Mouse (Mus musculus) forebrain, embryonic 11.5 days (tissue): ENCODE results near the gene Tmem63a. TPM values are rescaled to one million over a fixed set of nuclear protein-coding genes. Genes with fewer than 3 reads are reported as not detected.
"Not testable (repeated sequence)": the region's sequence is repeated elsewhere in the genome, so short reads cannot be mapped to it uniquely, and the experiment has no call there.

Experiments used
- ATAC-seq: fragments of 200-750 bp; cut with Nextera tagmentation; replicated peaks from 2 replicates; pipeline ENCODE4 v1.8.0; 2017; ENCODE audit warnings: moderate TSS enrichment; ENCODE audit not compliant: low FRiP score
- DNase-seq: peaks from one replicate; pipeline ENCODE4 v3.0.0-alpha.2; 2017; ENCODE audit warnings: low spot score
- H3K27ac ChIP-seq: fragments of 300-500 bp; sonication (generic); 2 replicates; pipeline ENCODE4 v1.5.1; 2014; ENCODE audit warnings: low read depth, low read length
- H3K27me3 ChIP-seq: fragments of 300-500 bp; sonication (generic); 2 replicates; pipeline ENCODE4 v1.6.1; 2014; ENCODE audit warnings: mild to moderate bottlenecking, low read length, mixed read lengths; ENCODE audit not compliant: control insufficient read depth, insufficient read depth
- H3K36me3 ChIP-seq: fragments of 300-500 bp; sonication (generic); 2 replicates; pipeline ENCODE4 v1.6.1; 2014; ENCODE audit warnings: mild to moderate bottlenecking, low read length, moderate library complexity, mixed read lengths; ENCODE audit not compliant: control insufficient read depth, insufficient read depth
- H3K4me1 ChIP-seq: fragments of 300-500 bp; sonication (generic); replicated peaks from 2 replicates; pipeline ENCODE4 v1.6.1; 2014; ENCODE audit warnings: low read length, mixed read lengths; ENCODE audit not compliant: control insufficient read depth, insufficient read depth
- H3K4me2 ChIP-seq: fragments of 300-500 bp; sonication (generic); 2 replicates; pipeline ENCODE4 v1.6.1; 2014; ENCODE audit warnings: low read depth, mild to moderate bottlenecking, low read length, moderate library complexity, mixed read lengths; ENCODE audit not compliant: severe bottlenecking
- H3K4me3 ChIP-seq: fragments of 300-500 bp; sonication (generic); 2 replicates; pipeline ENCODE4 v1.5.1; 2014; ENCODE audit warnings: low read depth, low read length
- H3K9ac ChIP-seq: fragments of 300-500 bp; sonication (generic); 2 replicates; pipeline ENCODE4 v1.6.1; 2014; ENCODE audit warnings: low read length
- H3K9me3 ChIP-seq: fragments of 300-500 bp; sonication (generic); 2 replicates; pipeline ENCODE4 v1.6.1; 2016; ENCODE audit warnings: low read length, mixed read lengths; ENCODE audit not compliant: control insufficient read depth
- WGBS: fragments of 180-500 bp; shearing (Covaris S2); extraction: QIAGEN DNeasy Blood & Tissue Kit; methylation state at CpG from one replicate; pipeline ENCODE4 v1.1.7; 2014; 5-methylcytosine and 5-hydroxymethylcytosine counted together
- polyA plus RNA-seq: library from polyadenylated mRNA; unstranded; fragments of >200 nt; fragmentation: Nextera tagmentation; extraction: Ambion mirVana; gene quantifications from 2 replicates; pipeline ENCODE4 v1.2.1, GENCODE M21; 2014

The Tmem63a gene
- polyA plus RNA-seq = 2.7 and 3.0 TPM in 2 replicates

GRCm38 (mm10) chr1:180942166-180943031, at the start of gene Tmem63a:
TSS of gene Tmem63a (plus strand) at chr1:180942344.
- peak within 1 kb of the TSS; percentile 78 for H3K4me3 ChIP-seq
- DNase-seq (peak; percentile 82), ATAC-seq (peak; percentile 58)
- H3K36me3 ChIP-seq = no peaks in the 10 kb centered on the region
- peak within 1 kb of the TSS; percentile 94 for H3K4me2 ChIP-seq
- H3K9me3 ChIP-seq = no peaks in the 10 kb centered on the region
- under 1% methylated on average over 70 of the region's 73 CpGs for WGBS
- H3K27me3 ChIP-seq = peaks cover 30% of the 10 kb centered on the region
- H3K9ac ChIP-seq = peak within 1 kb of the TSS; percentile 81
- peaks cover 4% of the 10 kb centered on the region; the same call in 1 of the 2 replicates for H3K4me1 ChIP-seq
- no peak within 1 kb of the TSS for H3K27ac ChIP-seq

GRCm38 (mm10) chr1:180892808-180893207, 49.3 kb upstream of the Tmem63a start, which contains the start of gene Lefty2:
TSS of gene Lefty2 (plus strand) at chr1:180893108.
- Histone ChIP-seq H3K27me3 (peaks cover 14% of the 10 kb centered on the region), H3K36me3 (no peaks in the 10 kb centered on the region), H3K4me1 (peaks cover 9% of the 10 kb centered on the region; the same call in 1 of the 2 replicates), H3K27ac (no peak within 1 kb of the TSS), H3K4me3 (no peak within 1 kb of the TSS), H3K9me3 (no peaks in the 10 kb centered on the region), H3K4me2 (no peak within 1 kb of the TSS), H3K9ac (no peak within 1 kb of the TSS)
- ATAC-seq (no peak), DNase-seq (no peak)
- WGBS = 60% methylated on average over 10 of the region's 10 CpGs

GRCm38 (mm10) chr1:180894088-180894987, 47.8 kb upstream of the Tmem63a start:
- not testable (repeated sequence) for H3K4me1 ChIP-seq, H3K4me3 ChIP-seq, H3K9ac ChIP-seq, H3K27ac ChIP-seq, DNase-seq, H3K36me3 ChIP-seq, ATAC-seq, H3K9me3 ChIP-seq
- Histone ChIP-seq H3K4me2 (peak overlapping the region; percentile 27; the same call in 1 of the 2 replicates), H3K27me3 (peaks cover 14% of the 10 kb centered on the region)
- 6% methylated on average over 41 of the region's 51 CpGs for WGBS

- DNase-seq (no peak), ATAC-seq (no peak)
- no peaks in the 10 kb centered on the region for H3K27me3 ChIP-seq
- no peaks in the 10 kb centered on the region for H3K36me3 ChIP-seq
- H3K9me3 ChIP-seq = no peaks in the 10 kb centered on the region
- WGBS = 3% methylated on average over 4 of the region's 4 CpGs
- H3K27ac ChIP-seq = no peak overlapping the region
- peaks cover 6% of the 10 kb centered on the region; the same call in 1 of the 2 replicates for H3K4me1 ChIP-seq
- H3K9ac ChIP-seq = no peak overlapping the region
- no peak overlapping the region for H3K4me2 ChIP-seq
- H3K4me3 ChIP-seq = no peak overlapping the region
These were observed 41.0 kb upstream of the Tmem63a start for GRCm38 (mm10) chr1:180901107-180901506.

- Histone ChIP-seq H3K36me3 (peaks cover 3% of the 10 kb centered on the region; the same call in 1 of the 2 replicates), H3K4me1 (peaks cover 6% of the 10 kb centered on the region; the same call in 1 of the 2 replicates), H3K27me3 (no peaks in the 10 kb centered on the region), H3K9ac (no peak overlapping the region), H3K27ac (no peak overlapping the region), H3K9me3 (no peaks in the 10 kb centered on the region), H3K4me3 (no peak overlapping the region), H3K4me2 (no peak overlapping the region)
- 35% methylated on average over 5 of the region's 5 CpGs for WGBS
- DNase-seq = no peak
- ATAC-seq = no peak
These were observed 39.2 kb upstream of the Tmem63a start for GRCm38 (mm10) chr1:180902915-180903314.

- Histone ChIP-seq H3K27ac (no peak overlapping the region; the same call in 1 of the 2 replicates), H3K4me1 (peaks cover 6% of the 10 kb centered on the region; the same call in 1 of the 2 replicates), H3K36me3 (peaks cover 3% of the 10 kb centered on the region; the same call in 1 of the 2 replicates), H3K4me3 (peak overlapping the region; percentile 86; the same call in 1 of the 2 replicates), H3K9me3 (no peaks in the 10 kb centered on the region), H3K4me2 (peak overlapping the region; percentile 87), H3K9ac (peak overlapping the region; percentile 93), H3K27me3 (no peaks in the 10 kb centered on the region)
- ATAC-seq = peak; percentile 13; the same call in 1 of the 2 replicates
- WGBS = 42% methylated on average over 10 of the region's 10 CpGs
- DNase-seq = no peak
These were observed 38.5 kb upstream of the Tmem63a start for GRCm38 (mm10) chr1:180903666-180904038.

- H3K27me3 ChIP-seq = no peaks in the 10 kb centered on the region
- ATAC-seq (peak; percentile 98), DNase-seq (peak; percentile 97)
- H3K9me3 ChIP-seq = no peaks in the 10 kb centered on the region
- H3K9ac ChIP-seq = peak within 1 kb of the TSS; percentile 93
- peak within 1 kb of the TSS; percentile 87 for H3K4me2 ChIP-seq
- under 1% methylated on average over 52 of the region's 52 CpGs for WGBS
- peaks cover 6% of the 10 kb centered on the region; the same call in 1 of the 2 replicates for H3K4me1 ChIP-seq
- H3K36me3 ChIP-seq = peaks cover 3% of the 10 kb centered on the region; the same call in 1 of the 2 replicates
- H3K27ac ChIP-seq = peak within 1 kb of the TSS; percentile 66
- H3K4me3 ChIP-seq = peak within 1 kb of the TSS; percentile 86
These were observed 37.9 kb upstream of the Tmem63a start, which contains the start of gene Pycr2 for GRCm38 (mm10) chr1:180904039-180904814. TSS of gene Pycr2 (plus strand) at chr1:180904293.
